Mouse (Mus musculus): ENCODE measurements around the gene Snx5. TPM values are rescaled to one million over a fixed set of nuclear protein-coding genes. Genes with fewer than 3 reads are reported as not detected.
A peak's percentile ranks its signal among the peaks of the same experiment; 100 is the strongest.

Gene Snx5
- polyA plus RNA-seq, 1 experiment from 2014 or later: 61.2 TPM

DNA sequence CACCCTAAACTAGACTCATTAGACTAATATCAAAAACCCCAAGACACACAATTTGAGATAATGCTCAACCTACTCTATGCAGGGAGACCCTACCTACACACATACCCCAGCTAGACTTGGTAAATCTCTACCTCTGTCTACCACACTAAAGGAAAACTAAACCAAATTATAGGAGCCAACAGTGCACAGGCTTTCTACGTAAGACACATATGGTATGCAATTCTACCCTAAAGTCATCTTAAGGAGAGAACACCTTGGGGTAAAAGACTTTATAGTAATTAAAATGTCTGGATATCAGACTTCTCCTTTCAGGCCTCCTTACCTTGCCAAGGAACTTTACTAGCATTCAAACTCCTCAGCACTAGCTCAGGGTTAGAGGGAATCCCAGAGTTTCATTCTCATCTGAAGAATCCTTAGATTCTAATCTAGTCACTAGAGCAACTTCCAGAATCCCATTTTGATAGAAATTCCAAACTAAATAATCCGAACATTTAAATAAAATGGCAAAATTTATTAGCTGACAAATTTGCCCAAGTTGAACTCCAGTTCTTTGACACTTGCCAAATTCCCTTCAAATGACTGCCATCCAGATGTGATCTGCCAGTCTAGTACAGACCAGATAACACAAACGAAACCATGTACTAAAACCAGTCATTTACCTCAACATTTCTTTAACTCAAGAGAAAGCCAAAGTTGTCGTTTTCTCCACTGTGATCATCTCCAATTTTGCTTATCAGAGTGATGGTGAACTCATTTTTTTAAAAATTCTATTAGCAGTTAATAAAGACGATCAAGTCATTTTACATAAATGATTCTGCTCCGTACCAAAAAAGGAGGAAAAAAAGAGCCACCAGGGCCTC is 2.0 kb downstream of the Snx5 start:
- ATAC-seq: no peak
- H3K4me3 ChIP-seq (ENCODE audit: low read depth, low read length): peak overlapping the region; percentile 68; the same call in 1 of the 2 replicates
- TF ChIP-seq EP300 (IDR thresholded peaks at IDR 0.05): no peak
- no peak for TF ChIP-seq CTCF (IDR thresholded peaks at IDR 0.05)
- peaks cover 16% of the 10 kb centered on the region for H3K4me1 ChIP-seq (ENCODE audit: insufficient read depth, low read depth, low read length)
- DNase-seq (ENCODE audit: low spot score): no peak
- no peaks in the 10 kb centered on the region for H3K36me3 ChIP-seq (ENCODE audit: insufficient read depth, low read length)
- no peaks in the 10 kb centered on the region for H3K9me3 ChIP-seq (ENCODE audit: low read length)
- peak overlapping the region; percentile 84 for H3K4me2 ChIP-seq (replicated peaks; ENCODE audit: low read depth, low read length)
- H3K27ac ChIP-seq (ENCODE audit: low read length): no peak overlapping the region; the same call in 1 of the 2 replicates
- H3K9ac ChIP-seq (replicated peaks; ENCODE audit: low read depth): no peak overlapping the region; the same call in 1 of the 2 replicates
- 11% methylated on average over 6 of the region's 6 CpGs for WGBS
- no peaks in the 10 kb centered on the region for H3K27me3 ChIP-seq (replicated peaks; ENCODE audit: insufficient read depth, low read length)

DNA sequence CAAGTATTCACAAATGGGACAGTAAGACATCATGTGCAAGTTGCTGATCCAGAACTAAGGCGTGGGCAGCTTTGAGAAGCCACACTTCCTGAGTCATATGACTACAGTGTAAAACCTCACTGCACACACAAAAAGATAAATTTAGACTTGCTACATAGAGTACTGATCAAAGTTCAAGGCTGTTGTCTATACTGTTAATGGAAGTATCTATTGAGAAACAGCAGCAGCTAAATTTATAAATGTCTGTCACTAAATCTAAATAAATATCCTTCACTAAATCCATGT is 3.0 kb downstream of the Snx5 start:
- H3K27me3 ChIP-seq (replicated peaks; ENCODE audit: insufficient read depth, low read length): no peaks in the 10 kb centered on the region
- H3K9me3 ChIP-seq (ENCODE audit: low read length): no peaks in the 10 kb centered on the region
- H3K4me1 ChIP-seq (ENCODE audit: insufficient read depth, low read depth, low read length): peaks cover 18% of the 10 kb centered on the region
- no peak overlapping the region for H3K4me2 ChIP-seq (replicated peaks; ENCODE audit: low read depth, low read length)
- H3K4me3 ChIP-seq (ENCODE audit: low read depth, low read length): no peak overlapping the region
- H3K27ac ChIP-seq (ENCODE audit: low read length): no peak overlapping the region
- WGBS: 14% methylated on average over 1 of the region's 1 CpGs
- no peak overlapping the region for H3K9ac ChIP-seq (replicated peaks; ENCODE audit: low read depth)
- H3K36me3 ChIP-seq (ENCODE audit: insufficient read depth, low read length): no peaks in the 10 kb centered on the region
- ATAC-seq: no peak
- TF ChIP-seq CTCF (IDR thresholded peaks at IDR 0.05) (no peak), EP300 (IDR thresholded peaks at IDR 0.05) (no peak)
- DNase-seq (ENCODE audit: low spot score): peak; percentile 11

DNA sequence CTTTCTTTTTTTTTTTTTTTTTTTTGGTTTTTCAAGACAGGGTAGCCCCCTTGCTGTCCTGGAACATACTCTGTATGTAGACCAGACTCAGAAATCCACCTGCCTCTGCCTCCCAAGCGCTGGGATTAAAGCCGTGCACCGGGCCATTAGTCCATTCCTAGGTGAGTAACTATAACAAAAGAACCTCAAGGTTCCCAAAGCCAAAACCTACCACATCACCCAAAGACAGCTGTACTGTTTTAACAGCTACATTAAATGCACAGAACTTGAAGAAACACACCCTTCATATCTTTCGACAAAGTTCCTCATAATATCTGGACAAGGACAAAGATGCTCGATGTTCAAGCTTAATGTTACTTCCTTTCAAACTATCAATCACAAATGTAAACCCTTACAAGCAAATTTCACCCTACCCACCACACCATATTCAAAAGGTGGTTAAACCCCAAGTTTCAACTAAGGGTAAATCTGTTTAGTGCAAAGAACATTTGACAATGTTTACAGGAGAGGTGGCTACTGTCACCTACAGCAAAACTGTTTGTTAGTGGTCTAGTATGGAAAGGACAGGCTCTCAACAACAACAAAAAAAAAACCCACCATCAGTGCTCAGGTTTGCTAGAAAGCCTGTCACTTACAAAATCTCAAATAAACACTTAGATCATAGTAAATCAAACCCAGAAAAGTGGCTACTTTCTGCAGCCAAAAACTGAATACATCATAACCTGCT is 3.5 kb downstream of the Snx5 start:
- Histone ChIP-seq H3K4me2 (replicated peaks; ENCODE audit: low read depth, low read length) (no peak overlapping the region), H3K9ac (replicated peaks; ENCODE audit: low read depth) (no peak overlapping the region), H3K9me3 (ENCODE audit: low read length) (no peaks in the 10 kb centered on the region), H3K27me3 (replicated peaks; ENCODE audit: insufficient read depth, low read length) (no peaks in the 10 kb centered on the region), H3K27ac (ENCODE audit: low read length) (no peak overlapping the region), H3K4me1 (ENCODE audit: insufficient read depth, low read depth, low read length) (peaks cover 18% of the 10 kb centered on the region), H3K4me3 (ENCODE audit: low read depth, low read length) (no peak overlapping the region), H3K36me3 (ENCODE audit: insufficient read depth, low read length) (no peaks in the 10 kb centered on the region)
- ATAC-seq (no peak), DNase-seq (ENCODE audit: low spot score) (no peak)
- TF ChIP-seq EP300 (IDR thresholded peaks at IDR 0.05): no peak
- no peak for TF ChIP-seq CTCF (IDR thresholded peaks at IDR 0.05)
- 50% methylated on average over 5 of the region's 5 CpGs for WGBS

DNA sequence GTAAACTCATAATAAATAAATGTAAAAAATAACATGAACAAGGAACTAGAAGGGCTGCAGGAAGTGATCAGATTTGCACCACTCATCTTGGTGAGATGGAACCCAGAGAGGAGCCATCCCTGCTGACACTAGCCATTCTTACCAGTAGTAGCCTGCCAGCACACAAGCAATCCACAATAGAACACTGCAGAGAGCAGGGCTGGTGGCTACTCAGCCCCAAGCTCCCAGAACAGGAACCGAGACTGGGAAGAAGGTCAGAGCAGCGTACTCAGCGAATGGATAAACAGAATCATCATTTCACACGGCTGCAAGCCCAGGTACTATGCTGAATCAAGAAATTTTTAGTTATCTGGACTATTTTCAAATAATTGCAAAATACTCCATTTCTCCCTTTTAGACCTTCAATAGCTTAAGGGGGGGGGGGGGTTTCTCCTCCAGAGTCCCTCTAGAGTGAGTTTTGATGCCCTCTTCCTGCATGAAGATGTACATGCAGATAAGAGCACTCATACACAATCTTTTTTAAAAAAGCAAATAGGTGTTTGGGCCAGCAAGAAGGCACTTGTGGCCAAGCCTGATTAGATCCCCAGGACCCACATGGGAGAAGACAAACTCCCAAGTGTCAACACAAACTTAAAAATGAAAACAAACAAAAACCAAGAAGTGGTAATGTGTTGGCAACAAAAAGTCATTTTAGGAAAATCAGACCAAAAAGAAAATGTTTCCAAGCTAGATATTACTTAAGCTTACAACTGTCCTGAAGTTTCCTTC is 4.6 kb downstream of the Snx5 start:
- ATAC-seq: no peak
- no peaks in the 10 kb centered on the region for H3K27me3 ChIP-seq (replicated peaks; ENCODE audit: insufficient read depth, low read length)
- WGBS: 38% methylated on average over 4 of the region's 4 CpGs
- H3K36me3 ChIP-seq (ENCODE audit: insufficient read depth, low read length): no peaks in the 10 kb centered on the region
- H3K9ac ChIP-seq (replicated peaks; ENCODE audit: low read depth): no peak overlapping the region
- H3K4me3 ChIP-seq (ENCODE audit: low read depth, low read length): no peak overlapping the region
- H3K9me3 ChIP-seq (ENCODE audit: low read length): no peaks in the 10 kb centered on the region
- peaks cover 18% of the 10 kb centered on the region for H3K4me1 ChIP-seq (ENCODE audit: insufficient read depth, low read depth, low read length)
- H3K27ac ChIP-seq (ENCODE audit: low read length): no peak overlapping the region
- TF ChIP-seq EP300 (IDR thresholded peaks at IDR 0.05) (no peak), CTCF (IDR thresholded peaks at IDR 0.05) (no peak)
- DNase-seq (ENCODE audit: low spot score): no peak
- no peak overlapping the region for H3K4me2 ChIP-seq (replicated peaks; ENCODE audit: low read depth, low read length)

DNA sequence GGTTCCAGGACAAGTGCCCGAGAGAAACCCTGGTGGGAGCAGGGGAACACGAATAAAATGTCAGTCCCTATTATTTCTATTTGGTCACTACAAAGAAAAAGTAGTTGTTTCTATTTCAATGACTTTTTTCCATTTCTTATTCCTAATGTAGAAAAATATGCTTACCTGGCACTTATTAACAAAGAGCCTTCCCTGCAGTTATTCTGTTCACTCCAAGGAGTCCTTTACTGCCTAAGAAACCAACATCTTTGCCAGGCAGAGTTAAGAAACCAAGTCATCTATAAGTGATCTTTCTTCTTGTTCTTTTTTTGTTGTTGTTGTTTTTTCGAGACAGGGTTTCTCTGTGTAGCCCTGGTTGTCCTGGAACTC is 5.6 kb downstream of the Snx5 start:
- no peak overlapping the region for H3K9ac ChIP-seq (replicated peaks; ENCODE audit: low read depth)
- H3K4me2 ChIP-seq (replicated peaks; ENCODE audit: low read depth, low read length): no peak overlapping the region
- TF ChIP-seq CTCF (IDR thresholded peaks at IDR 0.05) (no peak), EP300 (IDR thresholded peaks at IDR 0.05) (no peak)
- ATAC-seq (no peak), DNase-seq (ENCODE audit: low spot score) (no peak)
- H3K27ac ChIP-seq (ENCODE audit: low read length): no peak overlapping the region
- no peaks in the 10 kb centered on the region for H3K36me3 ChIP-seq (ENCODE audit: insufficient read depth, low read length)
- peaks cover 18% of the 10 kb centered on the region for H3K4me1 ChIP-seq (ENCODE audit: insufficient read depth, low read depth, low read length)
- no peaks in the 10 kb centered on the region for H3K27me3 ChIP-seq (replicated peaks; ENCODE audit: insufficient read depth, low read length)
- H3K9me3 ChIP-seq (ENCODE audit: low read length): no peaks in the 10 kb centered on the region
- no peak overlapping the region for H3K4me3 ChIP-seq (ENCODE audit: low read depth, low read length)
- WGBS: 79% methylated on average over 3 of the region's 3 CpGs

Data from lung, postnatal 0 days (tissue).